Mouse (Mus musculus) CH12.LX (cell line): ENCODE measurements around the gene Mtm1.

Source experiments
- CHD2 ChIP-seq: IDR thresholded peaks from 2 replicates; pipeline ENCODE4 v1.6.1; 2011; ENCODE audit warnings: low read length, improper control_type of control experiment
- CTCF ChIP-seq, 2 experiments: IDR thresholded peaks in 1 of 2; conservative IDR thresholded peaks in 1 of 2; 2 replicates each; pipeline ENCODE4 v1.5.1; 2011 to 2012; ENCODE audit warnings: low read depth in 2 of 2, low read length in 2 of 2, improper control_type of control experiment in 1 of 2, inconsistent platforms in 1 of 2, mild to moderate bottlenecking in 1 of 2, moderate library complexity in 1 of 2
- EP300 ChIP-seq: IDR thresholded peaks from 2 replicates; pipeline ENCODE4 v1.6.1; 2011; ENCODE audit warnings: low read length, improper control_type of control experiment
- HCFC1 ChIP-seq: IDR thresholded peaks from 2 replicates; pipeline ENCODE4 v1.6.1; 2012; ENCODE audit warnings: low read depth, mild to moderate bottlenecking, inconsistent platforms, low read length, improper control_type of control experiment
- KAT2A ChIP-seq: IDR thresholded peaks from 2 replicates; pipeline ENCODE4 v1.6.1; 2012; ENCODE audit warnings: low read length, improper control_type of control experiment, inconsistent platforms; ENCODE audit not compliant: insufficient replicate concordance
- MAX ChIP-seq: IDR thresholded peaks from 2 replicates; pipeline ENCODE4 v1.6.1; 2011; ENCODE audit warnings: low read length, improper control_type of control experiment
- MEF2A ChIP-seq: IDR thresholded peaks from 2 replicates; pipeline ENCODE4 v1.6.1; 2014; ENCODE audit warnings: low read depth, mild to moderate bottlenecking, inconsistent platforms, low read length, improper control_type of control experiment, borderline replicate concordance
- POLR2A ChIP-seq: IDR thresholded peaks from 2 replicates; pipeline ENCODE4 v1.6.1; 2011; ENCODE audit warnings: low read depth, mild to moderate bottlenecking, improper control_type of control experiment, low read length
- USF1 ChIP-seq: IDR thresholded peaks from 2 replicates; pipeline ENCODE4 v1.6.1; 2014; ENCODE audit warnings: low read depth, mild to moderate bottlenecking, inconsistent platforms, low read length, improper control_type of control experiment
- ZMIZ1 ChIP-seq: IDR thresholded peaks from 2 replicates; pipeline ENCODE4 v1.6.1; 2012; ENCODE audit warnings: low read depth, mild to moderate bottlenecking, inconsistent platforms, low read length, improper control_type of control experiment

DNA sequence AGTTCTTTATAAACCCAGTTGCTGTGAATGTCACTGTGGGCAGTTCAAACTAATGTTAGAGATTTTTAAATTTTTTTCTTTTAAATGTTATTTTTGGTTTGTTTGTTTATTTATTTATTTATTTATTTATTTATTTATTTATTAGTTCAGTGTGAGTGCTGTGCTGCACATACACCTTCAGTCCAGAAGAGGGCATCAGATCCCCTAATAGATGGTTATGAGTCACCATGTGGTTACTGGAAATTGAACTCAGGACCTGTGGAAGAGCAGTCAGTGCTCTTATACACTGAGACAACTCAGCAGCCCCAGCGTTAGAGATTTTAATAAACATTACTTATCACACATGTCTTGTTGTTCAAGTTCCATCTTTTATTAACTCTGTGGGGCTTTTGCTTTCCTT, 141.5 kb downstream of the Mtm1 start:
- no peak for TF ChIP-seq EP300
- TF ChIP-seq CHD2, result no peak
- no peak for TF ChIP-seq POLR2A
- no peak for TF ChIP-seq HCFC1
- no peak for TF ChIP-seq KAT2A
- peak in 1 of 2 experiments; percentile 22; a peak in 1 of 4 replicates for TF ChIP-seq CTCF (conservative IDR thresholded peaks at IDR 0.05 in 1 of 2, IDR thresholded peaks at IDR 0.05 in 1 of 2; ENCODE audit: low read depth in 2 of 2, low read length in 2 of 2)
- TF ChIP-seq ZMIZ1, result no peak
- TF ChIP-seq MAX, result no peak
- TF ChIP-seq MEF2A, result no peak
- no peak for TF ChIP-seq USF1
